Mouse (Mus musculus) heart, adult 2 months (tissue): ENCODE measurements around the gene Slc7a5.

Experiments
- CTCF ChIP-seq: fragments of 200-600 bp; IDR thresholded peaks from 2 replicates; pipeline ENCODE4 v1.8.1; 2022; ENCODE audit warnings: antibody characterized with exemption, mild to moderate bottlenecking, moderate library complexity
- POLR2A ChIP-seq: fragments of 200-500 bp; IDR thresholded peaks from 2 replicates; pipeline ENCODE4 v1.6.1; 2011; ENCODE audit warnings: mild to moderate bottlenecking, low read depth, low read length, control low read depth; ENCODE audit not compliant: insufficient read depth

GRCm38 (mm10) chr8:121846815-121847214 is 60.7 kb downstream of the Slc7a5 start:
- no peak for TF ChIP-seq POLR2A
- no peak for TF ChIP-seq CTCF
